Mouse (Mus musculus) adrenal gland, adult 2 months (tissue): ENCODE measurements at regions not wholly inside any gene's neighbourhood (a gene's known extent, or its start where the extent isn't known, plus 50 kb on each side); places are given as distances from the start of the nearest gene placed in this dataset.

Experiments
- DNase-seq: peaks from one replicate; pipeline ENCODE4 v3.0.0; 2021

- DNase-seq: no peak
These were observed 65.4 kb upstream of the Mitf start for GRCm38 (mm10) chr6:97741427-97741826.

DNA sequence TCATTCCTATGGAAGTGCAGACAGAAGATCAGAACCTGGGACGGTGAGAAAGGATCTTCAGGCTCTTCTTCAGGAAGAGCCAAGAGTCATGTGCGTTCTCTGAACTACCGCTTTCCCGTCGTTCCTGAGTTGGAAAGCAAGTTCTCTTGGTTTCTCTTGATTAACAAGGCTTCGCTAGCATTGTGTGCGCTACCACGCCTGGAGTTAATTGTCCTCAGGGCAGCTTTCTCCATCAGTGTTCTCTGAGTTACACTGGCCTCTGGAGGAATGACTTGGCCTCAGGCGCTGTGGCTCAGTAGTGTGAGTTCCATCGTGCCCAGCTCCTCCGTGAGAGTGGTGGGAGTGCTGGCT lies 66.0 kb upstream of the Mitf start:
- DNase-seq: no peak

GRCm38 (mm10) chr6:97740107-97740850 lies 66.6 kb upstream of the Mitf start:
- peak; percentile 31 for DNase-seq

DNA sequence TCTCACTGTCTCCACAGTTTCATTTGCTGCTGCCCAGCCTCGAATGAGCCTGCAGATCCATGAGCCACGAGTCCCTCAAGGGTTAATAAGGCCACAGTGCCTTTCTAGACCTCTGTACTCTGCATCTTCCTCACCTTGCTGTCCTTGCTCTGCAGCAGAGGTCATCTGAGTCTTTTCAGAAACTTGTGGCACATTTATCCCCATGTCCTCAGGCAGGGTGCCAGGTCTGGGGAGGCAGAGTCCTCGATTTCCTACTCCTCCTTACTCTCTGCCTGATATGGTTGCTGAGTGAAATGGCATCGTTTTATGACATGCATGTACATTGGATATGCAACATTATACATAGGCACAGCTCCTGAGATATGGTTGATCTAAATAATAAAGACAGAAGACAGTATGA lies 68.0 kb upstream of the Mitf start:
- DNase-seq: no peak

- DNase-seq: peak; percentile 17
These were observed 76.0 kb upstream of the Mitf start for GRCm38 (mm10) chr6:97730835-97731234.

GRCm38 (mm10) chr6:97718184-97718910 lies 88.5 kb upstream of the Mitf start:
- DNase-seq: peak; percentile 6

GRCm38 (mm10) chr6:97707401-97707800 lies 90.1 kb upstream of the Frmd4b start:
- DNase-seq: no peak

GRCm38 (mm10) chr6:97704361-97704760 lies 87.0 kb upstream of the Frmd4b start:
- no peak for DNase-seq

- no peak for DNase-seq
These were observed 82.4 kb upstream of the Frmd4b start for GRCm38 (mm10) chr6:97699752-97700098.

DNA sequence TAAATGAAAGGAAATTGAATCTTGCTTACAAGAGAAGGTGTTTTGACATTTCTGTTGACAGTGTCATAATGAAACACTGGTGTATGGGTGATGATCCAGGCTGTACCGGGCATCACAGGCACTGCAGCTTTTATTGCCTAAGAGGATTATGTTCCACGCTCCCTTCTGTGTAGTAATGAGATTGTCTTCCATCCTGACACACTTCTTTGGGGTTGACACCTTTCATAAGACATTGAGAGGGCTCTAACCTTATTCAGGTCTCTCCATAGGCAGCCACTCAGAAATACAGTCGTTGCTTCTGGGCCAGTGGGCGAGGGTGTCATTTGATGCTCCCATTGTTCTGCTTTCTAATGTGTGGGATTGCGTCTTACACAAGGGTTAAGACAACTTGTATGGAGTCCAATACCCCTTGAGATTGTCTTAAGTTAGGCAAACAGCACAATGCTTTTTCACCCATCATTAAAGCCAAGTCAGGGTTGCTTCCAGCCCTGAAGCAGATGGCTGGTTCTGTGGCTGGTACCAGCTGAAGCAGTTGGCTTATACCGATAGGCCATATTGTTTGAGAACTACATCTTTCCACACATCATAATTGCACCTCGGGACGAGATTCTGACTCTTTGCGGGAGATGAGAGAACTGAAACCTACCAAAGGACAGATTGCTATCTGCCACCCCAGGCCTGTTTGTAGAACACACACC lies 81.9 kb upstream of the Frmd4b start:
- DNase-seq: no peak

- no peak for DNase-seq
These were observed 75.9 kb upstream of the Frmd4b start for GRCm38 (mm10) chr6:97693281-97693680.

DNA sequence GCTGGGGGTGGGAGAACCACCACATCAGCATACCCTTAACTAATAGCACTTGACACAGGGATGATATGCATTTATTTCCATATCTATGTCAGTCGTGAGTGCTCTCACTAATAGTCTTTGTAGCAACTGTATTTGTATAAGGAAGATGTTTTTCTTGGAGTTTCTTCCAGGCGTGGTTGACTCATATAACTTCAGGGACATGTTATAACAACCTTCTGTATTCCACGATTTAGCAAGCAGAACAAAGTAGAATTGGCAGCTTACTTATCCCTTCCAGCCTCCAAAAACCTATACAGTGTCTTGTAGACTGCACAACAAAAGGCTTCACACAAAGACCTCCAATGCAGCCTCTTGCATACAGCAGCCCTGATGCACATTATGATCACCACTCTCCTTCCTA lies 73.8 kb upstream of the Frmd4b start:
- DNase-seq: no peak

DNA sequence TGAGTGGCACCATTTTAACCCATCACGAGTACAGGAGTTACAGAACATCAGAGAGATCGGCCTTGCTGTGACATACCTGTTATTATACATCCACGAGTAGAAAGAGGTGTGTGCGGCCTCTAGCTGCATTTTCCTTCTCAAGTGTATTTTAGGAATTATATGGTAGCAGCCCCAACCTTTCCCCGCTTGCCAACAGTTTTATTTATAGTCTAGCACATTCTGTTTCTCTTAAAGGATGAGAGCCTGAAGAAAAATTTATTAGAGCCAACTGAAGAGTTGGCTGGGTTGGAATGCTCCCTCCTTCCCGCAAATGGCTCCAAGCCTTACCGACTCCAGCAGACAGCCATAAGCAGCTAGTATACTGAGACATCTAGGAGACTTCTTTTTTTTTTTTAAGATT lies 67.0 kb upstream of the Frmd4b start:
- DNase-seq: no peak

GRCm38 (mm10) chr6:97682213-97682612 lies 64.9 kb upstream of the Frmd4b start:
- no peak for DNase-seq

DNA sequence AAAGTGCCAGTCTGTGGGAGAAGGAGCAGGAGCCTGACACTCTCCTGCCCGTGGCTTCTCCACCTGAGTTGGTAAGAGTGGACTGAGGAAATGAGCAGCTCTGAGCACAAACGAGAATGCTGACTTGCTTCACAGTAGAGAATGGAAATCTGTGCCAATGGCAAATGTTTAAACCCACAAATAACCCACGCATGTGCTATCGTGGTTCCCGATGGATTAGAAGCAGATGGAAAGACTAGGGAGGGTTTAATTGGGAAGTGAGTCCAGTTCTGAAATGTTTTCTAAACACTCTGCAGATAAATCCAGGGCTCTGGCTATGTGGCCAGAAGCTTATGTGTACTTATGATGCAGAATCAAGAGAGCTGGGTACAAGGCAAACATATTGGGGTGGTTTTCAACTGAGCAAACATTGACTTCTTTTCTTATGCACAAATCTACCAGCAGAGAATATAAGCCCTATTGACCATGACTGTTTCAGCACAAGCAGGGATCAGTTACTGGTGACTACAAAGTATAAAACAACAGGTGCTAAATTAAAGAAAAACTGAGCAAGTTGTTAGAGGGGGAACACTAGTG lies 57.9 kb upstream of the Frmd4b start:
- DNase-seq: no peak

DNA sequence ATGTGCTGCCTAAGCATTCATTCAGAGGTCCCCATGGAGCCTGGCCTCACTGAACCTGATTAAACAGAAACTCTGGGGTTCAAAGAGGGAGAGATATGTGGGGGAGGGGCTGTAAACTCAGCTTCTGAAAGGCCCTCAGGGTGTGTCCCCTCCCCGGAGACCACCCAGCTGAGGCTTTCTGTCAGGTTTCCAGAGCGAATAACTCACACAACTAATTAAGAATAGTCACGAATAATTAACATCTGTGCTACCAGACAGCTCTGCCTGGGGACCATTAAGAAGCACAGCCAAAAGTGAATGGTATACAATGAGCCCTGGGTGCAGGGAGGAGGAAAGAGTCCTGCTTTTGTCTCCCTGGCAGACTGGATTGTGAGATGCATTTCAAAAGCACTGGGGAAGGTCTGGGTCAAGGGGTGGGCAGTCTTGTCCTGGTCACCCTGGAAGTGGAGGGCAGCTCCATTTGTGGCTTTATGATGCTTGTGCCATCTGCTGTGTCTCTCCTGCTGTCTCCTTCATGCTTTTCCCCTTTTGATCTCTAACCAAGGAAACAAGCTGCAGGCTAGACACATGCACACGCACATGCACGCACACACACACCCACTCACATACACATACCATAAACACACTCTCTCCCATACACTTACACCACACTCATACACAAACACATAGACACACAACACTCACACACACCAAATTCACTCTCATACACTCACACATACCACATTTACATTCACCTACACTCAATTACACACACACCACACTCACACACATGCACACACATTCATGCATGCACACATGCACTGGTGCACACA lies 49.7 kb upstream of the Frmd4b start:
- DNase-seq: no peak
